Mouse (Mus musculus) brown adipose tissue, adult 24 weeks (tissue): ENCODE results near the gene Prox1. TPM values are rescaled to one million over a fixed set of nuclear protein-coding genes. Genes with fewer than 3 reads are reported as not detected.

ENCODE experiments used
- H3K27ac ChIP-seq: fragments of 200-500 bp; replicated peaks from 2 replicates; pipeline ENCODE4 v1.5.1; 2012; ENCODE audit warnings: low read depth, mild to moderate bottlenecking, low read length
- H3K4me1 ChIP-seq: fragments of 200-500 bp; 2 replicates; pipeline ENCODE4 v1.6.1; 2012; ENCODE audit warnings: low read length, mixed read lengths; ENCODE audit not compliant: control insufficient read depth, insufficient read depth, insufficient read length
- H3K4me3 ChIP-seq: fragments of 200-500 bp; 2 replicates; pipeline ENCODE4 v1.5.1; 2012; ENCODE audit warnings: low read depth, mild to moderate bottlenecking, low read length, moderate library complexity; ENCODE audit not compliant: insufficient read depth
- polyA plus RNA-seq: library from polyadenylated mRNA; stranded (reverse); fragments of >200 nt; gene quantifications from 2 replicates; pipeline ENCODE4 v1.2.4, GENCODE M21; 2012; ENCODE audit not compliant: missing spikeins, insufficient read depth, insufficient read length

Gene Prox1
- polyA plus RNA-seq, 1 experiment: 0.24 TPM

- H3K4me1 ChIP-seq: no peaks in the 10 kb centered on the region
- no peak overlapping the region for H3K4me3 ChIP-seq
- H3K27ac ChIP-seq: no peak overlapping the region
Measured at GRCm38 (mm10) chr1:190139711-190140405, 30.7 kb downstream of the Prox1 start.

- Histone ChIP-seq H3K4me1 (no peaks in the 10 kb centered on the region), H3K27ac (no peak overlapping the region), H3K4me3 (no peak overlapping the region)
Measured at GRCm38 (mm10) chr1:190137943-190138342, 32.6 kb downstream of the Prox1 start.

DNA sequence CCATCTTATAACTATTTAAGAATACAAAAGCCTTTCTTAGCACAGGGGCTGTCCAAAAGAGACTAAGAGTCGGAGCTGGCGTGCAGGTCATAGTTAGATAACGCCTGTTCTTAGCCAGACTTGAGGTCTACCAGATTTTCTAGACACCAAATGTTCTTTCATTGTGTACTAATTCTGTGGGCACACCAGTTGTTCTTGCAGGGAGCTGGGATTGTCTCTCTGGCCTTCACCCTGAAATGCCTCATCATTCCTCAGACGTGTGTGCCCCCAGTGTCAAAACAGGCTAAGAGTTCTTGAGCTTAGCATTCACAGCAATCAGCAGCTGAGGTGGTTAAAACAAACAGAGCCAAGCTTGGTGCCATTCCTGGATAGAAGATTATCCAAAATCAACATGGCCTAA is 37.6 kb downstream of the Prox1 start:
- H3K4me3 ChIP-seq: no peak overlapping the region
- no peaks in the 10 kb centered on the region for H3K4me1 ChIP-seq
- no peak overlapping the region for H3K27ac ChIP-seq

DNA sequence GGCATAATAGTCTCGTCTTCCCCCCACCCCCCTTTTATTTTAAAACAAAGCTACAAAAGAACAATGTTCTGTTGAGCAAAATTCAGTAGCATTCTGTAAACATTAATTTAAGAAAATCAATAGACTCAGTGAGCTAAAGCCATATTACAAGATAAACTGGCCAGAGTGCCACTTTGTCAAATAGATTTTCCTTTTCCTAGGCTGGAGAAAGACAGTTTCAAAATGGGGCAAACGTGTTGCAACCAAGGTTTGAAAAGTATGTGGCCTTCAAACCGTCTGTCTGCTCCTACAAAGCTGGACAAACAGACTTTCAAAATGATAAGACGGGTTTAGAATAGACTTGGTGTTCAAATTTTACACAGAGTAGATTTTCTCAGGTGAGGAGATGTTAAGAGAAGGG is 39.6 kb downstream of the Prox1 start:
- H3K4me3 ChIP-seq: no peak overlapping the region
- H3K27ac ChIP-seq: no peak overlapping the region
- no peaks in the 10 kb centered on the region for H3K4me1 ChIP-seq

DNA sequence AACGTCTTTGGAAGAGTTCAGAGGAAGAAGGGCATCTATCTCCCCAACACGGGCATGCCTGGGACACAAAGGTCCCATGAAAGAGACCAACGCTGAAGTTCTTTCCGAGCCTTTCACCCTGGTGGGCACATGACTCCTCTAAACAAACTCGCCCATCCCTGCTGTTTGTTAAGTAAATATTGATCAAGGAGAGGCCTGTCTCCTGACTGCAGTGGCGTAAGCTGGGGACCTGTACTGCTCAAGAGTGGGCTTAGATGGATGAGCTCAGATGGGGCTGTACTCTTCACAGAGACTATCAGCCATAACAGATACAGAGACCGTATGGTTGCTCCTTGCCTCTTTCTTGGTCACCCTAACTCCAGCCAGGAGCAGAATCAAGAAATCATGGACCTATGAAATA is 41.0 kb downstream of the Prox1 start:
- Histone ChIP-seq H3K27ac (no peak overlapping the region), H3K4me3 (no peak overlapping the region), H3K4me1 (no peaks in the 10 kb centered on the region)

DNA sequence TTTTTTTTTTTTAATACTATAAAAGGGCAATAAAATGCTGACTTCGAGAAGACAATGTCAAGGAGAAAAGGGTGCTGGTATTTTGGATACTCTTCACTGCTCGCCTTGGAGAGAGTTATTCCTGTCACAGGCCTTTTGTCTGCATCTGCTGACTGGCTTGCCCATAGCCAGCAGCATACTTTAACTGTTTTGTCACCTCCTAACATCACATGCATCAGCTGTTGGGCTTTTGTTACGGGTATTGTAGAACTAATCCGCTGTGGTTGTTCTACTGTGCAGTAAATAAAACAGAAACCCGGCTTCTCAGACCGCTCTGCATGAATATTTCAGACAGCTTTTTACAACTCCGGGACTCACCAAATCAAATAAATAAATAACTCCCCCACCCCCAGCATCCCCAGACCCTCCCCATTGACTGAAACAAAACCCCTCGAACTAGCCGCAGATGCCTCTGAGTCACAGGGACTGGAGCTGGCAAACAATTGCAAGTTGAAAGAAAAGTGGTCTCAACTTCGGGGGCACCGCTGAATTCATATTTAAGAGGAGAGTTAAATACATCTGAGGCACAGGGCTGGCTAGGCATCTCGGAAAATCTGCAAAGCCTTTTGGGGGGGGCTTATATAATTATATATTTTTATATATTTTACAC is 41.7 kb downstream of the Prox1 start:
- no peak overlapping the region for H3K4me3 ChIP-seq
- H3K27ac ChIP-seq: no peak overlapping the region
- no peaks in the 10 kb centered on the region for H3K4me1 ChIP-seq

- Histone ChIP-seq H3K4me3 (no peak overlapping the region), H3K4me1 (no peaks in the 10 kb centered on the region), H3K27ac (no peak overlapping the region)
Measured at GRCm38 (mm10) chr1:190127878-190128277, 42.6 kb downstream of the Prox1 start.

- Histone ChIP-seq H3K4me1 (no peaks in the 10 kb centered on the region), H3K4me3 (no peak overlapping the region), H3K27ac (no peak overlapping the region)
Measured at GRCm38 (mm10) chr1:190127163-190127795, 43.2 kb downstream of the Prox1 start.

DNA sequence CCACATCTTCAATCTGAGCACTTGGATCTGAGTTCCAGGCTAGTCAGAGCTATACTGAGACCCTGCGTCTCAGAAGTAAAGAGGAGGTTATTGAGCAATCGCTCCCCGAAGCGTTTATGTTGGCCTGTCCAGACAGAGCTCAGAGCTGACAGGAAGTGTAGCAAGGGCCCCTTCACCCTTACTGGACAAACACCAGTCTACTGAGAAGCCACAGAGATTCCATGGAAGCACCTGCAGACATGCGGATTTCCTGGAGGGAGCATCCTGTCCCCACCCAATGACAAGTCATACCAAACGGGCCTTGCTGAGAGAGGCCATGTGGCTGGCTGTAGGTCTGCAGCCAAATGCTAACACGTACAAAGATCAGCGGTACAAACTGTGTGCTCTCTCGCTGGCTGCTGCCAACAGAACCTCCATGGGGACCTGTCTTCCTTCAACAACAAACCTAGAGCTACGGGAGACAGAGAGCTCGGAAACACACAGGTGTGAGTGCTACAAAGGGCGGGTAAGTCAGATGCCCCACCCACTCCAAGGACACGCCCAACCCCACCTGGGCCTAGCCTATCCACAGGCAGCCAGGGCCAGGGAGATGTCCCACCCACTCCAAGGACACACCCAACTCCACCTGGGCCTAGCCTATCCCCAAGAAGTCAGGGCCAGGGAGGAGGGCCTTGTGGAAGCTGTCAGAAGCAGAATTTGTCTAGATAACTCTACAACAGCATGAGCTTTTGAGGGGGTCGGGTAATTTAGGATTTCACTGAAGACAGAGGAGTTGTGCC is 45.4 kb downstream of the Prox1 start:
- Histone ChIP-seq H3K27ac (no peak overlapping the region), H3K4me1 (no peaks in the 10 kb centered on the region), H3K4me3 (no peak overlapping the region)

DNA sequence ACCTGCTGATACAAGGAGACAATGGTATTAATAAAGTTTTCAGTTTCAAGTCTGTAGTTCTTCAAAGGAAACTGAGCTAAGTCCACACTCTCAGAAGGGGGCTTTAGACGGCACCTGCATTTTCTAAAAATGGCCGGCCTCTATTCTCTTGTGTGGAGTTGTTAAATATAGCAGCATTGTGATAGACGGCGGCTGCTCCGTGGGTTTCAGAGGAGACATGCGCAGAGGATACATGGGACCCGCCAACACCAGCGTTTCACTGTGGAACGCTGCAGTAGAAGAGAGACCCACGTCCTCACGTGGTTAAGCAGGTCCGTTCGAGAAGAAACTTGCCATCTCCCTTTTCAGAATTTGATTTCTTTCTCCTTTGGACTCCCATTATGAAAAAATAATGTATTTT is 47.1 kb downstream of the Prox1 start:
- Histone ChIP-seq H3K27ac (no peak overlapping the region), H3K4me3 (no peak overlapping the region)

GRCm38 (mm10) chr1:190115985-190116384 is 54.5 kb downstream of the Prox1 start:
- Histone ChIP-seq H3K4me3 (no peak overlapping the region), H3K27ac (no peak overlapping the region), H3K4me1 (no peaks in the 10 kb centered on the region)

More for the DNA sequence above, 47.1 kb downstream of the Prox1 start:
- no peaks in the 10 kb centered on the region for H3K4me1 ChIP-seq

DNA sequence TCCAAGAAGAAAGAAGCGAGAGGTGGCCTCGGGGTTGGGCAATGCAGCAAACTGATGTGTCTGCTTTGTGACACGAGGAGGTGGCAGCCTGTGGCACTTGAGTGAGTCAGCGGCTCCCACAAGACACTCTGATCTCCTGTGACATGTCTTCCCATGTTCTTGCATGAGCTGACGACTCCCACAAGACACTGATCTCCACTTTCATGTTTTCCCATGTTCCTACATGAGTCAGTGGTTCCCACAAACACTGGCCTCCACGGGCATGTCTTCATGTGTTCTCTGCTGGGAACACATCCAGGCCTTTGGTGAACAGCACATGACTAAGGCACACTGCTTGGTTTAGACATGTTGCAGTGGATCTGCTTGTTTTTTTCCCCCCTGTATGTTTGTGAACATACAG is 58.8 kb downstream of the Prox1 start:
- no peak overlapping the region for H3K4me3 ChIP-seq
- H3K4me1 ChIP-seq: no peaks in the 10 kb centered on the region; the same call in 1 of the 2 replicates
- no peak overlapping the region for H3K27ac ChIP-seq

DNA sequence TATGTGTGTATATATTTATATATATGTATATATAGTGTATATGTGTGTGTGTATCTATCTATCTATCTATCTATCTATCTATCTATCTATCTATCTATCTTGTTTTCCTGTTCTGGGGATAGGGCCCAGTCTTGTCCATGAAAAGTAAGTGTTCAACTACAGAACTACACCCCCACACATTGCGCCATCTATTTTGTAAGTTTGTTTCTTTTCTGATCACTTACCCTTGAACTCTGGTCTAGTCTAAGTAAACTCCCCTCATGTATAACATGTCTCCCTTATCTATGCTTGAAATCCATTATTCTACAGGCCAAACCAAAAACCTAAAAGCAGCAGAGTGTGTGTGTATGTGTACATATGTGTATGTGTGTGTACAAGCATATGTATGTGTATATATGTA is 62.9 kb downstream of the Prox1 start:
- H3K4me1 ChIP-seq: no peaks in the 10 kb centered on the region; the same call in 1 of the 2 replicates
- H3K27ac ChIP-seq: no peak overlapping the region
- H3K4me3 ChIP-seq: no peak overlapping the region

DNA sequence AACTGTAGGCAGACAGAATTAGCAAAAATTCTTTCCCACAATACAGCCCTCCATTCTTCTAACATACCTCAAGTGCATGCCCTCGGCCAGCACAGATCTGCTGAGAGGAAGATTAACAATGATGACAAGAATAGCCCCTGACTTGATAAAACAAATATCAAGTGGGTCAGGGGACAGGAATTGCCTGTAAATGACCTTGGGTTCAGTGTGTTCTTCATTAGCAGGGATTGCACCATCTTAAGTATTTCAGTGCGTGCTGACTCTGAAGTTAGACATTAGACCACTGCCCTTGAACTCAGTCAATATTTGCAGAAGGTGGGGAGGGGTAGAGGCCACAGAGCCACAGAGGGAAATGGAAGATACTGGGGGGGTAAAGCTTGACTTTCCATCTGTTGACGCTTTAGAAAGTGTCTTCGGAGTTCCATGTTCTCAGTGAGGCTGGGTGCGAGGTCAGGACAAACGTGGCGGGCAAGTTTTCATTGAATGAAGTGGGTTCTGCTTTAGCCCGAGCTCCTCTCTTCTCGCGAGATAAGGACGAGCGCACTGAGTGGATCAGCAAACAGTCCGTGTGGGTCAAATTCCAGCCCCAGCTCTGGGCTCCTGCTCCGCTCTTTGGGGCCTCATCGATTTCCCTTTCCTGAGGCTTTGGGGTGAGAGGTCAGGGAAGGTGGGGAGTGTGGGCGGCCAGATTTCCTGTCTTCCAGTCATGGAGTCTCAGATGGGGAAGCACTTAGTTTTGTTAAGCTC is 63.7 kb downstream of the Prox1 start:
- Histone ChIP-seq H3K4me3 (no peak overlapping the region), H3K4me1 (no peaks in the 10 kb centered on the region; the same call in 1 of the 2 replicates), H3K27ac (no peak overlapping the region)
